Mouse (Mus musculus): ENCODE measurements around the gene Ociad2. TPM values are rescaled to one million over a fixed set of nuclear protein-coding genes. Genes with fewer than 3 reads are reported as not detected.

Gene Ociad2
- polyA plus RNA-seq, 1 experiment from 2014 or later = 22.5 TPM

DNA sequence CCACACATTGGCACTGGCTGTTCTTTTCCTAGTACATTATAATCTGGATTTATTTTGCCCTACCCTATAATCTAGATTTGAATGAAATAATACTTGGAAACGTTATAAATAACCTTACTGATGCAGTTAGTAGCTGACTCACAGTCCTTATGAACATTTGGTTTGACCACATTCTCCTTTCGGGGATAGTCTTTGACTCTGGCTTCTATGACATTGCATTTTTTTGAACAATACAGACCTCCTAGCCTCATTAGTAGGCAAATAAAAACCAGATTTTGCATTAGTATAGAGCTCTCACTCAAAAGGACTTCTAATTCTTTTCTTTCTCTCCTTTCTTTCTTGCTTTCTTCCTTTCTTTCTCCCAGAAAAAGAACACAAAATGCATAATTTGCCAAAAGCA, 50.9 kb downstream of the Ociad2 start:
- ATAC-seq (replicated peaks; ENCODE audit: insufficient number of reproducible peaks, low FRiP score, low TSS enrichment) = no peak
- Histone ChIP-seq H3K27ac (ENCODE audit: low read depth, low read length) (no peak overlapping the region), H3K4me2 (no peak overlapping the region), H3K4me1 (ENCODE audit: control insufficient read depth, insufficient read depth, low read length) (0 out of 2 replicates have a peak, but pooled peaks cover 3% of the 10 kb centered on the region), H3K9ac (ENCODE audit: low read depth, low read length) (no peak overlapping the region), H3K27me3 (ENCODE audit: control insufficient read depth, insufficient read depth, low read length) (no peaks in the 10 kb centered on the region), H3K36me3 (ENCODE audit: control insufficient read depth, insufficient read depth, low read length) (no peaks in the 10 kb centered on the region), H3K4me3 (ENCODE audit: low read depth, low read length) (no peak overlapping the region), H3K9me3 (replicated peaks; ENCODE audit: control insufficient read depth, low read length) (no peaks in the 10 kb centered on the region)
- 67% methylated on average over 2 of the region's 2 CpGs for WGBS (ENCODE audit: insufficient replicate concordance)

DNA sequence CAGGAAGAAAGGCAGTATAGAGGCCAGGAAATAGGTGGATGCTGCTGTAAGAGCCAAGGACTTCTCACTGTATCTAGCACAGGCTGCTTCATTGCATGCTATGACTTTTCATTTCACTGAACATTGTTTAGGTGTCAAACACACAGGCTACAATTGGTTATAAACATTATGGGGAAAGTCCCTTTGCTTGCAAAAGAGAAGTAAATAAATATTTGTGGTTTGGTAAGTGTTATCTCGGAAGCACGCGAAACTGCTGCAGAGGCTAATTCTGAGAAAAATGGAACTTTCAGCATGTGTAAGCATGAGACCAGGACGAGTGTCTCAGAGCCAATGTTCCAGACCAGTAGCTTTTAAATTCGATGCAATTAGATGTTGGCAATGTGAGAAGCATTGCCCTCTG, 54.2 kb downstream of the Ociad2 start:
- Histone ChIP-seq H3K27ac (ENCODE audit: low read depth, low read length) (no peak overlapping the region), H3K4me1 (ENCODE audit: control insufficient read depth, insufficient read depth, low read length) (no peaks in the 10 kb centered on the region), H3K9ac (ENCODE audit: low read depth, low read length) (no peak overlapping the region), H3K36me3 (ENCODE audit: control insufficient read depth, insufficient read depth, low read length) (no peaks in the 10 kb centered on the region), H3K9me3 (replicated peaks; ENCODE audit: control insufficient read depth, low read length) (no peaks in the 10 kb centered on the region), H3K4me2 (no peak overlapping the region), H3K27me3 (ENCODE audit: control insufficient read depth, insufficient read depth, low read length) (no peaks in the 10 kb centered on the region), H3K4me3 (ENCODE audit: low read depth, low read length) (no peak overlapping the region)
- no peak for ATAC-seq (replicated peaks; ENCODE audit: insufficient number of reproducible peaks, low FRiP score, low TSS enrichment)
- WGBS (ENCODE audit: insufficient replicate concordance) = 80% methylated on average over 5 of the region's 5 CpGs

- Histone ChIP-seq H3K9me3 (replicated peaks; ENCODE audit: control insufficient read depth, low read length) (no peaks in the 10 kb centered on the region), H3K27ac (ENCODE audit: low read depth, low read length) (no peak overlapping the region), H3K27me3 (ENCODE audit: control insufficient read depth, insufficient read depth, low read length) (no peaks in the 10 kb centered on the region), H3K36me3 (ENCODE audit: control insufficient read depth, insufficient read depth, low read length) (no peaks in the 10 kb centered on the region), H3K4me1 (ENCODE audit: control insufficient read depth, insufficient read depth, low read length) (no peaks in the 10 kb centered on the region), H3K4me3 (ENCODE audit: low read depth, low read length) (no peak overlapping the region), H3K4me2 (no peak overlapping the region), H3K9ac (ENCODE audit: low read depth, low read length) (no peak overlapping the region)
- ATAC-seq (replicated peaks; ENCODE audit: insufficient number of reproducible peaks, low FRiP score, low TSS enrichment) = no peak
- 87% methylated on average over 3 of the region's 3 CpGs for WGBS (ENCODE audit: insufficient replicate concordance)
Measured at GRCm38 (mm10) chr5:73285470-73285978, 55.3 kb downstream of the Ociad2 start.

DNA sequence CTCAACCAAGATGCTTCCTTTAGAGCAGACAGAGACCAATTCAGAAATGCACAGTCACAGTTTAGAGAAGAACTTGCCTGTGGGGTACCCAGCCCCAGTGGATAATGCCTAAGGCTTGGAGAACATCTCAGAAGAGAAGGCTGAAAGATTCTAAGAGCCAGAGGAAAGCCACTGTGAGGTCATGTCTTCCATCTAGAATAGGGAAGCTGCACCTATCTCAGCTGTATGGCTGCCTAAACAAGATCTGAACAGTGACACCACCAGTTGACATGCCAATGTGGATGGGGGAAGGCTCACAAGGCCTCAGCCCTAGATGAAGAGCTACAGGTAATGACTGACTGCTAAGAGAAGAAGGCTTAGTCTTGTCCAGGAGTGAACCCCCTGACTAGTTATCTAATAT, 56.8 kb downstream of the Ociad2 start:
- Histone ChIP-seq H3K27ac (ENCODE audit: low read depth, low read length) (no peak overlapping the region), H3K4me2 (no peak overlapping the region), H3K9me3 (replicated peaks; ENCODE audit: control insufficient read depth, low read length) (no peaks in the 10 kb centered on the region), H3K27me3 (ENCODE audit: control insufficient read depth, insufficient read depth, low read length) (no peaks in the 10 kb centered on the region), H3K4me1 (ENCODE audit: control insufficient read depth, insufficient read depth, low read length) (peaks cover 7% of the 10 kb centered on the region; the same call in 1 of the 2 replicates), H3K4me3 (ENCODE audit: low read depth, low read length) (no peak overlapping the region), H3K9ac (ENCODE audit: low read depth, low read length) (no peak overlapping the region), H3K36me3 (ENCODE audit: control insufficient read depth, insufficient read depth, low read length) (no peaks in the 10 kb centered on the region)
- no peak for ATAC-seq (replicated peaks; ENCODE audit: insufficient number of reproducible peaks, low FRiP score, low TSS enrichment)

DNA sequence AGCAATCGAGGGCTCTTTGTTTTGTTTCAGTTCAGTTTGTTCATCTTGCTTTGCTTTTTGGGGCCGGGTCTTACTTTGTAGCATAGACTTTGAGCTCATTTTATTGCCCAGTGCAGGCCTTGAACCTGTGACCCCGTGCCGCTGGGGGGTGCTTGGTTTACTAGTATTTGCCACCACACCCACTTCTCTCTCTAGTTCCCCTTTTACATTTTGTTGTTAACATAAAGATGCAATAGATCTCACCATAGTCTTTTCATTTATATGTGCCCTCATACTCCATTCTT, 60.3 kb downstream of the Ociad2 start:
- peak overlapping the region; percentile 57; the same call in 1 of the 2 replicates for H3K27ac ChIP-seq (ENCODE audit: low read depth, low read length)
- H3K4me2 ChIP-seq = no peak overlapping the region
- 69% methylated on average over 4 of the region's 4 CpGs for WGBS (ENCODE audit: insufficient replicate concordance)

GRCm38 (mm10) chr5:73279732-73280566, 60.9 kb downstream of the Ociad2 start:
- no peaks in the 10 kb centered on the region for H3K9me3 ChIP-seq (replicated peaks; ENCODE audit: control insufficient read depth, low read length)
- no peaks in the 10 kb centered on the region for H3K36me3 ChIP-seq (ENCODE audit: control insufficient read depth, insufficient read depth, low read length)
- WGBS (ENCODE audit: insufficient replicate concordance) = 41% methylated on average over 4 of the region's 4 CpGs
- peak overlapping the region; percentile 16; the same call in 1 of the 2 replicates for H3K9ac ChIP-seq (ENCODE audit: low read depth, low read length)
- H3K27ac ChIP-seq (ENCODE audit: low read depth, low read length) = peak overlapping the region; percentile 79
- peak overlapping the region; percentile 24; the same call in 1 of the 2 replicates for H3K4me2 ChIP-seq
- H3K4me3 ChIP-seq (ENCODE audit: low read depth, low read length) = no peak overlapping the region
- no peak for ATAC-seq (replicated peaks; ENCODE audit: insufficient number of reproducible peaks, low FRiP score, low TSS enrichment)
- no peaks in the 10 kb centered on the region for H3K27me3 ChIP-seq (ENCODE audit: control insufficient read depth, insufficient read depth, low read length)
- H3K4me1 ChIP-seq (ENCODE audit: control insufficient read depth, insufficient read depth, low read length) = peaks cover 7% of the 10 kb centered on the region; the same call in 1 of the 2 replicates

More for the DNA sequence above, 60.3 kb downstream of the Ociad2 start:
- Histone ChIP-seq H3K27me3 (ENCODE audit: control insufficient read depth, insufficient read depth, low read length) (no peaks in the 10 kb centered on the region), H3K4me1 (ENCODE audit: control insufficient read depth, insufficient read depth, low read length) (peaks cover 7% of the 10 kb centered on the region; the same call in 1 of the 2 replicates), H3K36me3 (ENCODE audit: control insufficient read depth, insufficient read depth, low read length) (no peaks in the 10 kb centered on the region), H3K4me3 (ENCODE audit: low read depth, low read length) (no peak overlapping the region), H3K9me3 (replicated peaks; ENCODE audit: control insufficient read depth, low read length) (no peaks in the 10 kb centered on the region), H3K9ac (ENCODE audit: low read depth, low read length) (no peak overlapping the region)
- ATAC-seq (replicated peaks; ENCODE audit: insufficient number of reproducible peaks, low FRiP score, low TSS enrichment) = no peak

DNA sequence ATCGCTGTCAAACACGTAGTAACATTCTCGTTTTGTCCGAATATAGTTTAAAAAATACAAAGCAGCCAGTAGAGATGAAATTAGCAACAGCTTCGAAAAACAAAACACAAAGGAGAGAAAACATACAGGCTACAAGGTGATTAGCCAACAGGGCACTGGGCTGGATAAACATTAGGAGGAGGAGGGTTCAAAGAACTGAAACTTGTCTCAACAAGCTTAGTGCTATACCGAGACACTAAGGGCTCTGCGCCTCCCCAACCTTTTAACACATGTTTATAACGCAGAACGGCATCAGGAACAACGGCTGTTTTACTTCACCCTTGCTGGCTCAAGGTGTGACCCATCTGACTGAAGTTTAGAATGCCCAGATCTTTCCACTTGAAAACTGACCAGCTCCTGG, 61.6 kb downstream of the Ociad2 start:
- WGBS (ENCODE audit: insufficient replicate concordance) = 52% methylated on average over 10 of the region's 10 CpGs
- H3K4me2 ChIP-seq = peak overlapping the region; percentile 24
- peak overlapping the region; percentile 79 for H3K27ac ChIP-seq (ENCODE audit: low read depth, low read length)
- no peaks in the 10 kb centered on the region for H3K9me3 ChIP-seq (replicated peaks; ENCODE audit: control insufficient read depth, low read length)
- H3K36me3 ChIP-seq (ENCODE audit: control insufficient read depth, insufficient read depth, low read length) = no peaks in the 10 kb centered on the region
- no peak overlapping the region for H3K9ac ChIP-seq (ENCODE audit: low read depth, low read length)
- no peaks in the 10 kb centered on the region for H3K27me3 ChIP-seq (ENCODE audit: control insufficient read depth, insufficient read depth, low read length)
- H3K4me3 ChIP-seq (ENCODE audit: low read depth, low read length) = no peak overlapping the region
- ATAC-seq (replicated peaks; ENCODE audit: insufficient number of reproducible peaks, low FRiP score, low TSS enrichment) = no peak
- H3K4me1 ChIP-seq (ENCODE audit: control insufficient read depth, insufficient read depth, low read length) = peaks cover 7% of the 10 kb centered on the region; the same call in 1 of the 2 replicates

GRCm38 (mm10) chr5:73274941-73275340, 65.9 kb downstream of the Ociad2 start:
- H3K9ac ChIP-seq (ENCODE audit: low read depth, low read length) = no peak overlapping the region
- WGBS (ENCODE audit: insufficient replicate concordance) = 70% methylated on average over 2 of the region's 2 CpGs
- ATAC-seq (replicated peaks; ENCODE audit: insufficient number of reproducible peaks, low FRiP score, low TSS enrichment) = no peak
- H3K4me3 ChIP-seq (ENCODE audit: low read depth, low read length) = no peak overlapping the region
- no peaks in the 10 kb centered on the region for H3K9me3 ChIP-seq (replicated peaks; ENCODE audit: control insufficient read depth, low read length)
- H3K36me3 ChIP-seq (ENCODE audit: control insufficient read depth, insufficient read depth, low read length) = no peaks in the 10 kb centered on the region
- H3K4me2 ChIP-seq = no peak overlapping the region
- no peak overlapping the region for H3K27ac ChIP-seq (ENCODE audit: low read depth, low read length)
- no peaks in the 10 kb centered on the region for H3K27me3 ChIP-seq (ENCODE audit: control insufficient read depth, insufficient read depth, low read length)
- H3K4me1 ChIP-seq (ENCODE audit: control insufficient read depth, insufficient read depth, low read length) = peaks cover 6% of the 10 kb centered on the region; the same call in 1 of the 2 replicates

DNA sequence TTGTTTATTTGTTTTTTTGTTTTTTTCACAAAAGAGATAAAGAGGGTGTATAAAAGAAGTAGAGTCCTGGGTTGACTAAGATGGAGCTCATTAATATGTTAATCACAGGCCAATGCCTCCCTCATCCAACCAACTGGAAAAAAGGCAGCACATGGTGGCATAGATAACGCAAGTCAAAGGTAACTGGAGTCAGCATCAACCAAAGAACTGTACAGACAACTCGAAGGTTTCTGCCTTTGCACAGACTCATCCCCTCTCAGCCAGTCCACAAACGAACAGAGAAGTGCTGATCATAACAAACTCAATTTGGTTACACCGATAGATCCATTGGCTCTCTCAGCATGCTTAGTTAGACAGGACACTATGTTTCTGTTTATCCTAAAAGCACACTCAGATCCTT, 67.7 kb downstream of the Ociad2 start:
- ATAC-seq (replicated peaks; ENCODE audit: insufficient number of reproducible peaks, low FRiP score, low TSS enrichment) = no peak
- H3K27ac ChIP-seq (ENCODE audit: low read depth, low read length) = no peak overlapping the region
- no peak overlapping the region for H3K4me2 ChIP-seq
- H3K36me3 ChIP-seq (ENCODE audit: control insufficient read depth, insufficient read depth, low read length) = no peaks in the 10 kb centered on the region
- H3K27me3 ChIP-seq (ENCODE audit: control insufficient read depth, insufficient read depth, low read length) = no peaks in the 10 kb centered on the region
- WGBS (ENCODE audit: insufficient replicate concordance) = 80% methylated on average over 4 of the region's 4 CpGs
- H3K4me3 ChIP-seq (ENCODE audit: low read depth, low read length) = no peak overlapping the region
- H3K9ac ChIP-seq (ENCODE audit: low read depth, low read length) = no peak overlapping the region
- H3K9me3 ChIP-seq (replicated peaks; ENCODE audit: control insufficient read depth, low read length) = no peaks in the 10 kb centered on the region
- H3K4me1 ChIP-seq (ENCODE audit: control insufficient read depth, insufficient read depth, low read length) = no peaks in the 10 kb centered on the region; the same call in 1 of the 2 replicates
